Mouse (Mus musculus) left cerebral cortex, postnatal 10 days (tissue): ENCODE measurements around the gene Gm20388. TPM values are rescaled to one million over a fixed set of nuclear protein-coding genes. Genes with fewer than 3 reads are reported as not detected.
"Not testable (repeated sequence)": the region's sequence is repeated elsewhere in the genome, so short reads cannot be mapped to it uniquely, and the experiment has no call there.

ENCODE experiments used
- DNase-seq, 2 experiments: peaks; one replicate each; pipeline ENCODE4 v3.0.0; 2021 to 2022; ENCODE audit warnings: low spot score in 2 of 2, mixed read lengths in 1 of 2; ENCODE audit errors: extremely low spot score in 1 of 2
- intact Hi-C: fragments of 180-260 bp; cut with DNase I; formaldehyde crosslinking; loops from one replicate; pipeline ENCODE4 v1.15.1; 2025
- total RNA-seq, 2 experiments: library from RNA; stranded (reverse); gene quantifications; 2 replicates each; pipeline ENCODE4 v1.2.3; 2021

The Gm20388 gene
- total RNA-seq, 2 experiments from 2014 or later, result 4.4 to 9.0 TPM

DNA sequence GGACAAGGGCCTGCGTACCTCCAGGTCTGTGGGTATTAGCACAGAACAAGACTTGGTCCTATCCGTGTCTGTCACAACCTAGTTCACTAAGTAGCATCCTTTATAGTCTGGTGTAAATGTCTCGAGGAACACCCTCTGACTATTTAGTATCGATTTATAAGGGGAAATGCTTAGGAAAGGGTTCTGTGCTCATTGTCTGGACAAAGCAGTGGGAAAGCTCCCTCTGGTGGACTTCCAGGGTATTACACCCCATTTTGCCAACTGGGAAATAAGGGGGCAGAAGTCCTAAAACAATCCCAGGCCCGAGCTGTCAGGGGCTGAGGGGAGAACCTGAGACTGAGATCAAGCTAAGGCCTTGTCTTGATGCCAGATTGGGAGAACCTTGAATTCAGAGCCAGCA is 3291.6 kb downstream of the Gm20388 start:
- peak; percentile 64 to 75 for DNase-seq
- intact Hi-C loops, result loop anchor here (5.0 kb wide), 1 partner anchor 95 kb away; no protein-coding TSS in a partner anchor

GRCm38 (mm10) chr8:123203571-123203970 is 3292.9 kb downstream of the Gm20388 start:
- intact Hi-C loops, result loop anchor here (5.0 kb wide), 1 partner anchor 96 kb away; no protein-coding TSS in a partner anchor
- no peak for DNase-seq

GRCm38 (mm10) chr8:123211876-123212275 is 3301.2 kb downstream of the Gm20388 start:
- DNase-seq, result no peak
- intact Hi-C loops, result no loop called here

DNA sequence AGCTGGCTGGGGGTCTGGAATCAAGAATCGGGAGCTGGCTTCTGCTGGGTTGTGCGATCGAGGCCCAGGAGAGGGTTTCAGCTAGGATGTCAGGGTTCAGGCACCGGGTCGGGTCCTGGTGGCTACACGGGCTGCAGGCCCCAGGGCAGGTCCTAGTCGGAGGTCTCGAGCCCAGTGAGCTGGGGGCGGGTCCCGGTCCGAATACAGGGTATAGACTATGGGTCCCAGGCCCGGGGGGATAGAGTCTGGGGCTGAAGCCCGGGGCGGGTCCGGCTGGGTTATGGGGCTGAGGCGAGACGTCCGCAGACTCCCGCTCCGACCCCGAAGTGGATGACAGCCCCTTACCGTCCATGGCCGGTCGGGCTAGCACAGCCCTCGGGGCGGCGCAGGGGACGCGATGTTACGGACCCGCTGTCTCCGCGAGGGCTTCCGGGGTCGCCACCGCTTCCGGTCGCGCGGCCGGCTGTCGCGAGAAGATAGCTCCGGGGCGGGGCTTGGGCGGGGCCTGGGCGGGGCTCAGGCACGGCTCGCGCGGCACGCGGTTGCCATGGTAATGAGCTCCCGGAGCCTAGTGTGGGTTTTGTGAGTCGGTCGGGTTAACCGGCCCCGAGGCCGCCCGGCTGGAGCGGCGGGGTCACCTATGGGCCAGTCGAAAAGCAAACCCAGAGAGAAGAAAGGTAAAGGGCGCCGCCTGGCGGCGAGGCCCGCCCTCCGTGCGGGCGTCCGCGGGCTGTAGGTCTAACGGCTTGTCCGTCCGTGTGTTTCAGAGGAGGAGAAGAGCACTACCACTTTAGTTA is 3301.9 kb downstream of the Gm20388 start, which contains the start of the genes Chmp1a and Spata33:
Gene Chmp1a, minus strand, starts transcription at position 443 of the 797 bp plus-strand sequence.
Gene Spata33, plus strand, starts transcription at position 512 of the 797 bp plus-strand sequence.
- DNase-seq, result peak; percentile 89 to 94
- intact Hi-C loops, result no loop called here

DNA sequence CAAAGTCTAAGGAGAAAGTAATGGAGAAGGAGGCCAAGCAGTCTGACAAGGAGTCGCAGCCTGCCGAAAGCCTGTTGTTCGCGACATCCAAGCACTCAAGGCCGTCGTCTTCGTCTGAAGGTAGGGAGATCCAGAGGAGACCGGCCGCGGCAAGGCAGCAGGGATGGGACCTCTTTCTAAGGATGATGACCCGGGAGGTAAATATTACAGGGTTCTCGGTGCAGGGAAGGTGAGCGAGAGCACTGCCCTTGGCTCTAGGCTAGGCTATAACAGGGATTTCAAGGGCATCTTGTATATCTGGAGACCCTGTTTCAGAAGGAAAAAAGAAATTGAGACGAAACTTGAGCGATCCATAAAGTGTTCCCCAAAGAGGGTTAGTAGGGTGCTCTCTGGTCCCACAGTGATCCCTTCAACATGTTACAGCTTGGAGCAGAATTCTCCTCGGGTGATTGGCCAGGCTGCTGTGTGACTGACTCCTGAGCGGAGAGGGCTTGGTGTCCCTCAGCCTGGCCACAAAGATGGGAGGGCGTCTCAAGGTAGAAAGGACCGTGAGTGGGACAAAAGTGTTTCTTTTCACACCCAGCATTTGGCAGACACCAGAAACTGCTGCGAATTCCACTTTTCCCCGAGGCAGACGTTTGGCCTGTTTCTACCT is 3302.6 kb downstream of the Gm20388 start:
- DNase-seq, result no peak
- intact Hi-C loops, result no loop called here

DNA sequence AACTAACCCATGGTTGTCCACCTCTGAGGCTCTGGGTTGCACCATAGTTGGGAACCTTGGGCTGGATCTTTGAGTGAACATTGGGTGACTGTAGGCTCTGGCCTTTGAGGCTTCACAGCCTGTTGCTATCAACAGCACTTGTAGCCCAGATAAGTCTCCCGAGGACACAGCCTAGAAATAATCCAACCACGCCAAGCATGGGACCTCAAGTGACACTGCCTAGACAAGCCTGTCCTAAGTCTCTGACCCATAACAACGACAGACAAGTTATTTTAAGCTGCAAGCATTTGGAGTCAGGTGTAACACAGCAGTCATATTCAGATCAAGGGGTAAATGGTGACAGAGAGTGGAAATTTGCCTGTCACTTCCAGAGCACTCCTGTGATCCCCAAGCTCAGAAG is 3304.8 kb downstream of the Gm20388 start:
- DNase-seq, result no peak
- intact Hi-C loops, result no loop called here

DNA sequence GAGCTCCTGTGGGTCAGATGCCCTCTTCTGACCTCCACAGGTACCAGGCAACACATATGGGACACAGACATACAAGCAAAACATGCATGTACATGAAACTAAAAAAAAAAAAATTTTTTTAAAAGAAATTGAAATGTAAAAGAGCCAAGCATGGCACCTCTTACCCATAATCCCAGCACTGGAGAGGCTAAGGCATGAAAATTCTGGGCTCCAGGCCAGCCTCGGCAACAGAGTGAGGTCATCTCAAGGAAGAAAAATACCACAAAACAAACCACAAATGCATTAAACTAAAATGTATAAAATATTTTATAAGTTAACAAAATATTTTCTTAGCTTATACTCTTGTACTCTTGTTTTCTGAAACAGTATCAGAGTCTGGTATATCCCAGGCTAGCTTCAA is 3310.3 kb downstream of the Gm20388 start:
- no peak for DNase-seq
- intact Hi-C loops, result no loop called here

GRCm38 (mm10) chr8:123224278-123225266 is 3313.9 kb downstream of the Gm20388 start, which contains the start of gene Cdk10:
Cdk10 (plus strand) TSS chr8:123224842.
- intact Hi-C loops, result no loop called here
- peak; percentile 90 to 95 for DNase-seq

GRCm38 (mm10) chr8:123228416-123228815 is 3317.8 kb downstream of the Gm20388 start:
- DNase-seq, result no peak
- intact Hi-C loops, result no loop called here

- intact Hi-C loops, DNase-seq: not testable (repeated sequence)
Observed at GRCm38 (mm10) chr8:123230326-123230725, 3319.7 kb downstream of the Gm20388 start.

DNA sequence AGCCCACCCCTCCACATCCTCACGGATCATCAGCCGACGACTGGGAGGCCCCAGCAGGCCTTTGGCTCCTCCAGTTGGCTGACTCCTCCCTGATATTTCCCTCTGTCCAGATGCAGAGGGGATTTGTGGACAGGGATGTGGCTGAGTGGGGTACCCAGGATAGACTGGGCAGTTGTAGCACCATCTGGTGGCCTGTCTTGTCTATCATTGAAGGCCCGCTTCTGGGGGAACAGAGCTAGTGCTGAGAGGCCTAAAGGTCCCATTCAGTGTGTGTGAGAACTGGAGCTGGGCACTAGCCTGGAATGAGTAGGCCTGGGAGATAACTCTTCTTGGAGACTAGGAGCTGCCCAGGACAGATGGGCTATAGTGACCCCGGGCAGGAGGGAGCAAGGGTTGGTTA is 3321.1 kb downstream of the Gm20388 start:
- intact Hi-C loops, result no loop called here
- DNase-seq, result no peak

DNA sequence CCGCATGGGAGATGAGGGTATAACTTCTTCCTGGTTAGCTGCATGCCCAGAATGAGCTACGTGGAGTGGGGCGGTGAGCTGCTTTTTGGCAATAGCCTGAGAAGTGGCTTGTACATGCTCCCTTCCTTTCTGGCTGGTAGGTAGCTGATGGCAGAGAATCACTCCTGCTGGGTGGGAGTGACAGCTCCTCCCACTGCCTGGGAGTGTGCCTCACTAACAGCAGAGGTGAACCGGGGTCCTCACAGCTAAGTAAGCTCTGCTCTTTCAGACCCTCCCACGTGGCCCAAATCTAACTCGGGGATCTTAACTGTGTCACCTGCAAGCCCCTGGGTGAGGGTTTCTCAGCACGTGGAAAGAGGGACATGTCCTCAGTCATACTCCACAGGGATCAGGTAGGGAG is 3321.9 kb downstream of the Gm20388 start:
- intact Hi-C loops, result no loop called here
- DNase-seq, result no peak

DNA sequence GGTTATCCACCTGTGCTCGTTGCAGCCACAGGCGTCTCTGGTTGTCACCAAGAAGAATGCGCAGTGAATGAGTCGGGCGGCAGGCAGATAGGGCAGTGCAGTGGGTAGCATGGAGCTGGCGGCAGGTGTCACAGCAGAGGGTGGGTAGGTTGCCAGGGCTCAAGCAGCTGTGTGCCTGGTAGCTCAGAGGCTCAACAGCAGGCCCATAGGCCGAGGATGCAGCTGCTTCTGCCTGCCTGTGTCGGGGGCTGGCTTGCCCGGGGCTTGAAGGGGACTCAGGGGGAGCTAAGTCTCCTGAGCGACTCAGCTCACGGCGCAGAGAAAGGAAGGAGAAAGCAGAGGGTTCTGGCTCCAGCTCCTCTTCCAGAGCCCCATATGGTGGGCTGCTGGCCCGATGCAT is 3322.7 kb downstream of the Gm20388 start:
- no peak for DNase-seq
- intact Hi-C loops, result no loop called here

DNA sequence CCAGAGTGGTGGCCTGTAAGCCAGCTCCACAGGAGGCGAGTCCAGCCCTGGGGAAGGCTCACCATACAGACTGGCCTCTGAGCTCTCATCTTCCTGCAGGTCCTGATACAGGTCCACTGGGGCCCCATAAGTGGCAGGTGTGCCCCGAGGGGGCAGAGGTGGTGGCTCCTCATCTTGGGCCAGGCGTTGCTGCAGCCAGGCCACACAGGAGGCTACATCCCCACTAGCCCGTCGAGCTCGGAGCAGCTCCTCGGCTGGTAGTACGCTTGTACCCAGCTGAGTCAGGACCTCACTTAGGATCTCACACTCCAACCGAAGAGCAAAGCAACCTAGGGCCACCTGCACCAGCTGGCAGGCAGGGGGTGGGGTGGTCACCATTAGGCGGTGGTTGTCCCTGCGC is 3323.1 kb downstream of the Gm20388 start:
- DNase-seq, result no peak
- intact Hi-C loops, result no loop called here

DNA sequence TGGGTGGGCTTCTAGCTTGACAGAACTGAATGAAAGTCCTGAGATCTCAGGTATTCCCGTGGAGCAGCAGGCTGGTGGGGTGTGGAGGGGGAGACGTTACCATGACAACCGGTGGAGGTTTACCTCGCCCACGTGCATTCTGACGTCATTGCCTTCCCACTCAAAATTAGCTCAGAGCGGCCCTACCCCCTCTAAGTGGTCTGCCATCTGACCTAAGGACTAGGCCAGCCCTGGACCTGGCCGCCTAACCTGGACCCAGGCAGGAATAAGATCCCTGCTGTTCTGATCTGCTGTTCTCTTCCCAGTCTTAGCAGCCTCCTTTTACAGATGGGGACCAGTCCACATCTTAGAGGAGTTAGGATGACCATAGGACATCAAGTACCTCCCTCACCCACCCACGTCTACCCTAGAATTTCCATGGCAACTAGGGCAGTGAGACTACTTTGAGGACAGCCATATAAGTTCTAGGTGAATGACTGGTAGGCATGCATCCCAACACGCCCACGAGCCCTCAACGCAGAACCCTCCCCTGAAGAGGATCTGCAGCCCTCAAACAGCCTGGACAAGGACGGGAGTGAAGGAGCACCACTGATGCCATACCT is 3324.4 kb downstream of the Gm20388 start:
- DNase-seq, result peak; percentile 75 to 77
- intact Hi-C loops, result no loop called here

DNA sequence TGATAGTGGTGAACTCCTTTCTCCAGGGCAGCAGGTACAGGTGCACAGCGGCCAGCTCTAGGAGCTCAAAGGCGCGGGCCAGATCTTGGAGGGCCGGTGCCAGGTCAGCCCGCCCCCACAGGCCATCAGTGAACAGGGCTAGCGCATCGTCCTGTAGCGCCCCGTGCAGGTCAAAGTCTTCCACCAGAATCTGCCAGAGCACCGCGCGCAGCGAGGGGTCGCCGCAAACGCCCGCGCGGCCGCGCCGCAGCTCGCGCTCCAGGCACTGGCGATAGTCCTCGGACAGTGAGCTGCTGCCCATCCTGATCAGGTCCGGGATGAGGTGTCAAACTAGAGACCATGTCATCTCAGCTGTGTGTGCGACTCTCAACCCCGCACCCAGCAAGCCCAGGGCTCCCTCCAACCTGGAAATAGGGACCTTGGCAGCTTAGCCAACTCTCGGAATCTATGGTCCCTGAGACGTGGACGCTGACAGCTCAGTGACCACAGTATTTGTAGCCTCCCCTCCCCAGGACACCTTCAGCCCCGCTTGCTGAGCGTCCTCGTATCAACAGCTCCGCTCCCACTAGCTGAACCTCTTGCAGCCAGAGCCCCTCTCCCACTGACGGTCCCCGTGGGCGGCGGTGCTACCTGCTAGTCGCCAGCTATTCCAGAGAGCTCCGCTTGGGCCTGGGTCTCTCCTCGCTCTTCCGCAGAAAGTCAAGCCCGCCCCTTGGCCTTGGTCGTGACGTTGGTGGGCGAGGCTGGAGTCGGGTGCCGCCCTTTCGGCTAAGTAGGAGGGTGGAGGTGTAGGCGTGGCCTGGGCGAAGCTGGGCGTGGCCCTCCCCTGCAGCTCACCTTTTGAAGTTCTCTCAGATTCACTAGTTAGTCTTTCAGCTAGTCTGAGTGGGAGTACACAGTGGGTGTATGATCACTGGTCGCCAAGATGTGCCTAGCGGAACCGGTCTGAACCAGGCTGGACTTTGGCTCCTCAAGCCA is 3325.2 kb downstream of the Gm20388 start, which contains the start of gene Spata2l:
Gene Spata2l, minus strand, starts transcription at position 714 of the 978 bp plus-strand sequence.
- peak; percentile 74 to 91 for DNase-seq
- intact Hi-C loops, result no loop called here

- intact Hi-C loops, result no loop called here
- DNase-seq, result no peak
Observed at GRCm38 (mm10) chr8:123239398-123239797, 3328.8 kb downstream of the Gm20388 start.
